Mouse (Mus musculus) intestine, embryonic 14.5 days (tissue): ENCODE data around the gene Plxna2. TPM values are rescaled to one million over a fixed set of nuclear protein-coding genes. Genes with fewer than 3 reads are reported as not detected.

Source experiments
- ATAC-seq: fragments of 200-750 bp; cut with Nextera tagmentation; replicated peaks from 2 replicates; pipeline ENCODE4 v1.8.0; 2017; ENCODE audit warnings: low read depth, moderate number of reproducible peaks, moderate TSS enrichment, moderate library complexity; ENCODE audit not compliant: low FRiP score, low TSS enrichment
- DNase-seq: peaks from one replicate; pipeline ENCODE4 v3.0.0-alpha.2; 2018; ENCODE audit warnings: low spot score
- H3K27ac ChIP-seq: fragments of 300-500 bp; sonication (generic); 2 replicates; pipeline ENCODE4 v1.5.1; 2014; ENCODE audit warnings: low read depth, mild to moderate bottlenecking, control low read depth
- H3K27me3 ChIP-seq: fragments of 300-500 bp; sonication (generic); replicated peaks from 2 replicates; pipeline ENCODE4 v1.6.1; 2014; ENCODE audit warnings: low read length, control low read depth; ENCODE audit not compliant: control insufficient read depth, insufficient read depth
- H3K36me3 ChIP-seq: fragments of 300-500 bp; sonication (generic); 2 replicates; pipeline ENCODE4 v1.6.1; 2014; ENCODE audit warnings: low read length, control low read depth; ENCODE audit not compliant: control insufficient read depth, insufficient read depth
- H3K4me1 ChIP-seq: fragments of 300-500 bp; sonication (generic); replicated peaks from 2 replicates; pipeline ENCODE4 v1.6.1; 2014; ENCODE audit warnings: low read length, control low read depth, mixed read lengths; ENCODE audit not compliant: control insufficient read depth, insufficient read depth
- H3K4me2 ChIP-seq: fragments of 300-500 bp; sonication (generic); 2 replicates; pipeline ENCODE4 v1.6.1; 2014; ENCODE audit warnings: low read length
- H3K4me3 ChIP-seq: fragments of 300-500 bp; sonication (generic); 2 replicates; pipeline ENCODE4 v1.5.1; 2014; ENCODE audit warnings: low read depth, low read length, control low read depth, mixed read lengths
- H3K9ac ChIP-seq: fragments of 300-500 bp; sonication (generic); 2 replicates; pipeline ENCODE4 v1.6.1; 2014; ENCODE audit warnings: mild to moderate bottlenecking, low read length
- H3K9me3 ChIP-seq: fragments of 300-500 bp; sonication (generic); 2 replicates; pipeline ENCODE4 v1.6.1; 2016; ENCODE audit warnings: low read length, control low read depth; ENCODE audit not compliant: control insufficient read depth
- WGBS: fragments of 180-500 bp; shearing (Covaris S2); extraction: QIAGEN DNeasy Blood & Tissue Kit; methylation state at CpG from one replicate; pipeline ENCODE4 v1.1.7; 2014; 5-methylcytosine and 5-hydroxymethylcytosine counted together
- polyA plus RNA-seq: library from polyadenylated mRNA; unstranded; fragments of >200 nt; fragmentation: Nextera tagmentation; extraction: Ambion mirVana; gene quantifications from 2 replicates; pipeline ENCODE4 v1.2.1, GENCODE M21; 2014

Plxna2 gene
- polyA plus RNA-seq, 1 experiment from 2014 or later, result 8.9 TPM

- H3K4me2 ChIP-seq, result no peak overlapping the region
- 0 out of 2 replicates have a peak, but pooled peaks cover 4% of the 10 kb centered on the region for H3K4me1 ChIP-seq
- H3K9ac ChIP-seq, result no peak overlapping the region
- ATAC-seq (no peak), DNase-seq (no peak)
- H3K4me3 ChIP-seq, result no peak overlapping the region
- H3K36me3 ChIP-seq, result peaks cover 7% of the 10 kb centered on the region
- no peaks in the 10 kb centered on the region for H3K27me3 ChIP-seq
- H3K9me3 ChIP-seq, result no peaks in the 10 kb centered on the region
- H3K27ac ChIP-seq, result no peak overlapping the region; the same call in 1 of the 2 replicates
- WGBS, result 43% methylated on average over 5 of the region's 5 CpGs
Measured at GRCm38 (mm10) chr1:194641601-194642301, 23.7 kb downstream of the Plxna2 start.

- Histone ChIP-seq H3K4me1 (0 out of 2 replicates have a peak, but pooled peaks cover 4% of the 10 kb centered on the region), H3K4me3 (no peak overlapping the region), H3K9ac (no peak overlapping the region), H3K27me3 (no peaks in the 10 kb centered on the region), H3K27ac (no peak overlapping the region), H3K36me3 (peaks cover 7% of the 10 kb centered on the region), H3K4me2 (no peak overlapping the region), H3K9me3 (no peaks in the 10 kb centered on the region)
- no peak for DNase-seq
- no peak for ATAC-seq
- 43% methylated on average over 1 of the region's 1 CpGs for WGBS
Measured at GRCm38 (mm10) chr1:194642302-194642787, 24.3 kb downstream of the Plxna2 start.

GRCm38 (mm10) chr1:194643930-194644329 is 25.9 kb downstream of the Plxna2 start:
- ATAC-seq (no peak), DNase-seq (no peak)
- Histone ChIP-seq H3K4me2 (no peak overlapping the region), H3K27ac (no peak overlapping the region), H3K9ac (no peak overlapping the region), H3K36me3 (peaks cover 7% of the 10 kb centered on the region), H3K9me3 (no peaks in the 10 kb centered on the region), H3K4me3 (no peak overlapping the region), H3K27me3 (no peaks in the 10 kb centered on the region), H3K4me1 (0 out of 2 replicates have a peak, but pooled peaks cover 4% of the 10 kb centered on the region)
- WGBS, result 84% methylated on average over 6 of the region's 6 CpGs

- Histone ChIP-seq H3K4me3 (no peak overlapping the region), H3K27me3 (no peaks in the 10 kb centered on the region), H3K36me3 (peaks cover 10% of the 10 kb centered on the region), H3K4me1 (0 out of 2 replicates have a peak, but pooled peaks cover 4% of the 10 kb centered on the region), H3K9me3 (no peaks in the 10 kb centered on the region), H3K27ac (no peak overlapping the region), H3K9ac (no peak overlapping the region), H3K4me2 (no peak overlapping the region)
- DNase-seq, result no peak
- 74% methylated on average over 1 of the region's 1 CpGs for WGBS
- ATAC-seq, result no peak
Measured at GRCm38 (mm10) chr1:194645898-194646297, 27.9 kb downstream of the Plxna2 start.

- Histone ChIP-seq H3K4me2 (no peak overlapping the region), H3K36me3 (peaks cover 7% of the 10 kb centered on the region; the same call in 1 of the 2 replicates), H3K9ac (no peak overlapping the region), H3K4me3 (no peak overlapping the region), H3K27me3 (no peaks in the 10 kb centered on the region), H3K27ac (no peak overlapping the region), H3K9me3 (no peaks in the 10 kb centered on the region), H3K4me1 (no peaks in the 10 kb centered on the region)
- 56% methylated on average over 1 of the region's 1 CpGs for WGBS
- ATAC-seq, result no peak
- no peak for DNase-seq
Measured at GRCm38 (mm10) chr1:194650076-194650475, 32.1 kb downstream of the Plxna2 start.

GRCm38 (mm10) chr1:194650566-194650965 is 32.5 kb downstream of the Plxna2 start:
- Histone ChIP-seq H3K4me1 (no peaks in the 10 kb centered on the region), H3K4me3 (no peak overlapping the region), H3K27me3 (no peaks in the 10 kb centered on the region), H3K4me2 (no peak overlapping the region), H3K9ac (no peak overlapping the region), H3K27ac (no peak overlapping the region), H3K9me3 (no peaks in the 10 kb centered on the region), H3K36me3 (peaks cover 3% of the 10 kb centered on the region; the same call in 1 of the 2 replicates)
- 92% methylated on average over 2 of the region's 2 CpGs for WGBS
- DNase-seq (no peak), ATAC-seq (no peak)

- Histone ChIP-seq H3K4me2 (no peak overlapping the region), H3K9me3 (no peaks in the 10 kb centered on the region), H3K9ac (no peak overlapping the region), H3K4me3 (no peak overlapping the region), H3K36me3 (peaks cover 3% of the 10 kb centered on the region; the same call in 1 of the 2 replicates), H3K4me1 (no peaks in the 10 kb centered on the region), H3K27ac (no peak overlapping the region), H3K27me3 (no peaks in the 10 kb centered on the region)
- 69% methylated on average over 3 of the region's 3 CpGs for WGBS
- ATAC-seq (no peak), DNase-seq (no peak)
Measured at GRCm38 (mm10) chr1:194651987-194652386, 34.0 kb downstream of the Plxna2 start.

GRCm38 (mm10) chr1:194658459-194659160 is 40.6 kb downstream of the Plxna2 start:
- Histone ChIP-seq H3K9me3 (no peaks in the 10 kb centered on the region), H3K36me3 (no peaks in the 10 kb centered on the region; the same call in 1 of the 2 replicates), H3K4me1 (peaks cover 3% of the 10 kb centered on the region; the same call in 1 of the 2 replicates), H3K4me2 (no peak overlapping the region), H3K27ac (no peak overlapping the region), H3K27me3 (no peaks in the 10 kb centered on the region), H3K4me3 (no peak overlapping the region), H3K9ac (no peak overlapping the region)
- no peak for ATAC-seq
- DNase-seq, result no peak
- WGBS, result 67% methylated on average over 1 of the region's 1 CpGs
